Mouse (Mus musculus) intestine, embryonic 15.5 days (tissue): ENCODE measurements around the gene Gm10322. TPM values are rescaled to one million over a fixed set of nuclear protein-coding genes. Genes with fewer than 3 reads are reported as not detected.
A peak's percentile ranks its signal among the peaks of the same experiment; 100 is the strongest.

ENCODE experiments used
- ATAC-seq: fragments of 200-750 bp; cut with Nextera tagmentation; 2 replicates; pipeline ENCODE4 v1.8.0; 2017; ENCODE audit warnings: moderate TSS enrichment, moderate library complexity
- H3K27ac ChIP-seq: fragments of 300-500 bp; sonication (generic); 2 replicates; pipeline ENCODE4 v1.5.1; 2015; ENCODE audit warnings: mild to moderate bottlenecking, inconsistent platforms
- H3K27me3 ChIP-seq: fragments of 300-500 bp; sonication (generic); replicated peaks from 2 replicates; pipeline ENCODE4 v1.6.1; 2015; ENCODE audit warnings: inconsistent platforms
- H3K36me3 ChIP-seq: fragments of 300-500 bp; sonication (generic); 2 replicates; pipeline ENCODE4 v1.6.1; 2015; ENCODE audit warnings: inconsistent platforms
- H3K4me1 ChIP-seq: fragments of 300-500 bp; sonication (generic); replicated peaks from 2 replicates; pipeline ENCODE4 v1.6.1; 2015; ENCODE audit warnings: inconsistent platforms
- H3K4me2 ChIP-seq: fragments of 300-500 bp; sonication (generic); replicated peaks from 2 replicates; pipeline ENCODE4 v1.6.1; 2015; ENCODE audit warnings: mild to moderate bottlenecking, inconsistent platforms
- H3K4me3 ChIP-seq: fragments of 300-500 bp; sonication (generic); replicated peaks from 2 replicates; pipeline ENCODE4 v1.5.1; 2015; ENCODE audit warnings: inconsistent platforms
- H3K9ac ChIP-seq: fragments of 300-500 bp; sonication (generic); 2 replicates; pipeline ENCODE4 v1.6.1; 2015; ENCODE audit warnings: inconsistent platforms
- H3K9me3 ChIP-seq: fragments of 300-500 bp; sonication (generic); 2 replicates; pipeline ENCODE4 v1.6.1; 2016; ENCODE audit warnings: inconsistent platforms
- WGBS: fragments of 180-500 bp; shearing (Covaris S2); methylation state at CpG from one replicate; pipeline ENCODE4 v1.1.7; 2015; 5-methylcytosine and 5-hydroxymethylcytosine counted together
- polyA plus RNA-seq: library from polyadenylated mRNA; unstranded; fragments of >200 nt; fragmentation: Nextera tagmentation; extraction: Ambion mirVana; gene quantifications from 2 replicates; pipeline ENCODE4 v1.2.1, GENCODE M21; 2015

Gene Gm10322
- polyA plus RNA-seq, 1 experiment from 2014 or later: not detected

GRCm38 (mm10) chr10:59603843-59604242, 12.0 kb upstream of the Gm10322 start:
- peak; percentile 82 for ATAC-seq
- peaks cover 13% of the 10 kb centered on the region; the same call in 1 of the 2 replicates for H3K4me1 ChIP-seq
- H3K9me3 ChIP-seq: no peaks in the 10 kb centered on the region
- H3K27ac ChIP-seq: no peak overlapping the region
- H3K27me3 ChIP-seq: no peaks in the 10 kb centered on the region
- WGBS: 40% methylated on average over 5 of the region's 5 CpGs
- no peak overlapping the region for H3K4me3 ChIP-seq
- H3K36me3 ChIP-seq: no peaks in the 10 kb centered on the region
- H3K4me2 ChIP-seq: no peak overlapping the region
- H3K9ac ChIP-seq: no peak overlapping the region

- Histone ChIP-seq H3K36me3 (no peaks in the 10 kb centered on the region), H3K27me3 (no peaks in the 10 kb centered on the region), H3K27ac (no peak overlapping the region), H3K4me3 (no peak overlapping the region), H3K9ac (no peak overlapping the region), H3K4me1 (peaks cover 13% of the 10 kb centered on the region; the same call in 1 of the 2 replicates), H3K4me2 (no peak overlapping the region), H3K9me3 (no peaks in the 10 kb centered on the region)
- WGBS: 66% methylated on average over 11 of the region's 11 CpGs
- ATAC-seq: no peak
Measured at GRCm38 (mm10) chr10:59604879-59605464, 10.9 kb upstream of the Gm10322 start.

- no peak overlapping the region for H3K9ac ChIP-seq
- no peaks in the 10 kb centered on the region for H3K36me3 ChIP-seq
- no peaks in the 10 kb centered on the region for H3K9me3 ChIP-seq
- 68% methylated on average over 5 of the region's 5 CpGs for WGBS
- no peaks in the 10 kb centered on the region for H3K27me3 ChIP-seq
- peaks cover 12% of the 10 kb centered on the region; the same call in 1 of the 2 replicates for H3K4me1 ChIP-seq
- H3K4me3 ChIP-seq: no peak overlapping the region
- no peak overlapping the region for H3K27ac ChIP-seq
- ATAC-seq: no peak
- H3K4me2 ChIP-seq: no peak overlapping the region
Measured at GRCm38 (mm10) chr10:59613276-59613675, 2.6 kb upstream of the Gm10322 start.

GRCm38 (mm10) chr10:59614141-59614540, 1.7 kb upstream of the Gm10322 start:
- H3K4me2 ChIP-seq: 0 out of 2 replicates have a peak overlapping the region, but pooled peaks have one; percentile 86
- 82% methylated on average over 5 of the region's 5 CpGs for WGBS

GRCm38 (mm10) chr10:59615411-59615810, 452 bp upstream of the Gm10322 start:
- peak overlapping the region; percentile 92 for H3K4me3 ChIP-seq
- H3K27me3 ChIP-seq: no peaks in the 10 kb centered on the region
- no peaks in the 10 kb centered on the region for H3K36me3 ChIP-seq
- H3K9ac ChIP-seq: peak overlapping the region; percentile 94
- H3K27ac ChIP-seq: 0 out of 2 replicates have a peak overlapping the region, but pooled peaks have one; percentile 91
- 26% methylated on average over 5 of the region's 5 CpGs for WGBS
- no peaks in the 10 kb centered on the region for H3K9me3 ChIP-seq
- peaks cover 12% of the 10 kb centered on the region; the same call in 1 of the 2 replicates for H3K4me1 ChIP-seq
- no peak for ATAC-seq
- peak overlapping the region; percentile 86 for H3K4me2 ChIP-seq

More at GRCm38 (mm10) chr10:59614141-59614540, 1.7 kb upstream of the Gm10322 start:
- Histone ChIP-seq H3K4me3 (no peak overlapping the region), H3K4me1 (peaks cover 12% of the 10 kb centered on the region; the same call in 1 of the 2 replicates), H3K9me3 (no peaks in the 10 kb centered on the region), H3K9ac (no peak overlapping the region), H3K27me3 (no peaks in the 10 kb centered on the region), H3K36me3 (no peaks in the 10 kb centered on the region), H3K27ac (no peak overlapping the region)
- ATAC-seq: no peak

GRCm38 (mm10) chr10:59616522-59616921, 659 bp downstream of the Gm10322 start, which contains the start of gene Mcu:
Gene Mcu (minus strand): TSS chr10:59616692.
- no peaks in the 10 kb centered on the region for H3K27me3 ChIP-seq
- under 1% methylated on average over 36 of the region's 36 CpGs for WGBS
- H3K27ac ChIP-seq: peak within 1 kb of the TSS; percentile 91
- ATAC-seq: peak; percentile 99
- H3K9ac ChIP-seq: peak within 1 kb of the TSS; percentile 94
- H3K36me3 ChIP-seq: no peaks in the 10 kb centered on the region
- H3K4me1 ChIP-seq: peaks cover 12% of the 10 kb centered on the region; the same call in 1 of the 2 replicates
- H3K4me2 ChIP-seq: peak within 1 kb of the TSS; percentile 86
- H3K4me3 ChIP-seq: peak within 1 kb of the TSS; percentile 92
- no peaks in the 10 kb centered on the region for H3K9me3 ChIP-seq

- Histone ChIP-seq H3K9me3 (no peaks in the 10 kb centered on the region), H3K27me3 (no peaks in the 10 kb centered on the region), H3K4me2 (no peak overlapping the region), H3K9ac (no peak overlapping the region), H3K4me3 (no peak overlapping the region), H3K27ac (no peak overlapping the region), H3K36me3 (no peaks in the 10 kb centered on the region), H3K4me1 (peaks cover 12% of the 10 kb centered on the region; the same call in 1 of the 2 replicates)
- ATAC-seq: no peak
- WGBS: 91% methylated on average over 7 of the region's 7 CpGs
Measured at GRCm38 (mm10) chr10:59617776-59618175, 1.9 kb downstream of the Gm10322 start.

- H3K4me2 ChIP-seq: peak overlapping the region; percentile 2; the same call in 1 of the 2 replicates
- H3K4me1 ChIP-seq: no peaks in the 10 kb centered on the region; the same call in 1 of the 2 replicates
- WGBS: 32% methylated on average over 10 of the region's 10 CpGs
- no peaks in the 10 kb centered on the region for H3K27me3 ChIP-seq
- no peak overlapping the region for H3K27ac ChIP-seq
- H3K4me3 ChIP-seq: no peak overlapping the region
- no peak overlapping the region for H3K9ac ChIP-seq
- no peaks in the 10 kb centered on the region for H3K36me3 ChIP-seq
- no peaks in the 10 kb centered on the region for H3K9me3 ChIP-seq
- ATAC-seq: no peak
Measured at GRCm38 (mm10) chr10:59621355-59621754, 5.5 kb downstream of the Gm10322 start.

- 70% methylated on average over 5 of the region's 5 CpGs for WGBS
- Histone ChIP-seq H3K4me2 (no peak overlapping the region), H3K4me1 (no peaks in the 10 kb centered on the region), H3K27me3 (no peaks in the 10 kb centered on the region), H3K9ac (no peak overlapping the region), H3K27ac (no peak overlapping the region), H3K36me3 (no peaks in the 10 kb centered on the region), H3K9me3 (no peaks in the 10 kb centered on the region), H3K4me3 (no peak overlapping the region)
- no peak for ATAC-seq
Measured at GRCm38 (mm10) chr10:59623496-59623895, 7.6 kb downstream of the Gm10322 start.

- Histone ChIP-seq H3K27me3 (no peaks in the 10 kb centered on the region), H3K4me1 (no peaks in the 10 kb centered on the region), H3K9me3 (no peaks in the 10 kb centered on the region), H3K9ac (no peak overlapping the region), H3K4me3 (no peak overlapping the region), H3K36me3 (no peaks in the 10 kb centered on the region), H3K27ac (peak overlapping the region; percentile 76), H3K4me2 (peak overlapping the region; percentile 34)
- WGBS: 48% methylated on average over 17 of the region's 17 CpGs
- ATAC-seq: peak; percentile 97
Measured at GRCm38 (mm10) chr10:59628641-59629505, 13.0 kb downstream of the Gm10322 start.

- H3K4me3 ChIP-seq: no peak overlapping the region
- peak overlapping the region; percentile 73 for H3K27ac ChIP-seq
- H3K9me3 ChIP-seq: no peaks in the 10 kb centered on the region
- no peaks in the 10 kb centered on the region for H3K4me1 ChIP-seq
- WGBS: 66% methylated on average over 4 of the region's 4 CpGs
- H3K27me3 ChIP-seq: no peaks in the 10 kb centered on the region
- H3K4me2 ChIP-seq: peak overlapping the region; percentile 33
- no peaks in the 10 kb centered on the region for H3K36me3 ChIP-seq
- ATAC-seq: peak; percentile 87
- H3K9ac ChIP-seq: no peak overlapping the region
Measured at GRCm38 (mm10) chr10:59629506-59629782, 13.6 kb downstream of the Gm10322 start.

- H3K36me3 ChIP-seq: no peaks in the 10 kb centered on the region
- no peak overlapping the region for H3K27ac ChIP-seq
- H3K9ac ChIP-seq: no peak overlapping the region
- 85% methylated on average over 2 of the region's 2 CpGs for WGBS
- no peaks in the 10 kb centered on the region for H3K27me3 ChIP-seq
- no peak overlapping the region for H3K4me3 ChIP-seq
- H3K9me3 ChIP-seq: no peaks in the 10 kb centered on the region
- no peaks in the 10 kb centered on the region for H3K4me1 ChIP-seq
- H3K4me2 ChIP-seq: no peak overlapping the region
- no peak for ATAC-seq
Measured at GRCm38 (mm10) chr10:59636048-59636447, 20.2 kb downstream of the Gm10322 start.
